Mouse (Mus musculus) ovary, adult 2 months (tissue): ENCODE results near the gene Olfr1313. TPM values are rescaled to one million over a fixed set of nuclear protein-coding genes. Genes with fewer than 3 reads are reported as not detected.

ENCODE experiments used
- polyA plus RNA-seq: library from polyadenylated mRNA; depleted of rRNA; stranded (reverse); fragments of >200 nt; gene quantifications from 2 replicates; pipeline ENCODE4 v1.2.3, GENCODE M21; 2012; rRNA removed

Olfr1313 gene
- polyA plus RNA-seq = not detected in 2 replicates

DNA sequence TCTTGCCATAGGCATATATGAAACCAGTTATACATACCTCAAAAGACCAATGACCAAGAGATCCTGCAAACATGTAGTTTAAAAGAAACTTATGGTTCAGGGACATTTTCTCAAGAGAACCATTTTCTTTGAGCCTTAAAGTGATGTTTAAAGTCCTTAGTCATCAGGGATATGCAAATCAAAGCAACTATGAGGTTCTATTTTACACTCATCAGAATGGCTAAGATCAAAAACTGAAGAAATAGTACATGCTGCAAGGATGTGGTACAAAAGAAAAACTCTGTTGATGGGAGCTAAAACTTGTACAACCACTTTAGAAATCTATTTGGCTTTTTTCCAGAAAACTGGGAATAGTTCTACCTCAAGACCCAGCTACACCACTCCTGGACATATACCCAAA, at the start of gene Olfr1313:
Olfr1313 (minus strand) TSS at position 101 of the 400 bp plus-strand sequence.

GRCm38 (mm10) chr2:112115340-112115739, 37.7 kb upstream of the Olfr1313 start, which contains the start of gene Olfr1315-ps1:
Gene Olfr1315-ps1 (minus strand): TSS chr2:112115440.

DNA sequence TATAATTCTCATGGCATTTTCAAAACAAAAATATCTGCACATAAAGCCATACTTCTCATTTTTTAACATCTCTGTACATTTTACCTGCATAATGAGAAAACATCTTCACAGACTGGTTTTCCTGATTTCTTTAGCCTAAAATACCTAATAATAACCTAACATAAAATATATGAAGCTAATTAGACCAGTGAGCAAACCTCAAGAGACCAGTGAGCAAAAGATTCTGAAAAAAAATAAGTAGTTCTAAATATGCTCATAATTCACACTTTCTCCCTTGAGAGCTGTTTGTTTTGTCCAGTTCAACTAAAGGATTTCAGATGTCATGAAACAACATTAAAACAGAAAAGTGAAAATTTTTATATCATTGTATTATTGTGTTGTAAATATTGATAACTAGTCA, 19.0 kb upstream of the Olfr1313 start, which contains the start of gene Olfr1314:
Olfr1314 (minus strand) TSS at position 101 of the 400 bp plus-strand sequence.

GRCm38 (mm10) chr2:112050138-112050537, 27.5 kb downstream of the Olfr1313 start, which contains the start of gene Olfr1312:
Gene Olfr1312 (minus strand): TSS chr2:112050238.

GRCm38 (mm10) chr2:112024312-112024711, 53.3 kb downstream of the Olfr1313 start, which contains the start of gene Olfr1311:
Gene Olfr1311 (minus strand): TSS chr2:112024412.

Other genes starting within 250 kb of the Olfr1313 start
- not detected in 2 replicates for gene Olfr1305, start 200.7 kb downstream of the Olfr1313 start, polyA plus RNA-seq
- gene Olfr1306, start 161.6 kb downstream of the Olfr1313 start, polyA plus RNA-seq = not detected in 2 replicates
- not detected in 2 replicates for gene Olfr1307, start 128.4 kb downstream of the Olfr1313 start, polyA plus RNA-seq
- gene Olfr1308, start 112.9 kb downstream of the Olfr1313 start, polyA plus RNA-seq = not detected in 2 replicates
- not detected in 2 replicates for gene Olfr1309, start 87.6 kb downstream of the Olfr1313 start, polyA plus RNA-seq
- not detected in 2 replicates for gene Olfr1310, start 65.1 kb downstream of the Olfr1313 start, polyA plus RNA-seq
- not detected in 2 replicates for gene Olfr1311, start 53.4 kb downstream of the Olfr1313 start, polyA plus RNA-seq
- not detected in 2 replicates for gene Olfr1312, start 27.6 kb downstream of the Olfr1313 start, polyA plus RNA-seq
- not detected in 2 replicates for gene Olfr1314, start 18.9 kb upstream of the Olfr1313 start, polyA plus RNA-seq
- gene Olfr1315-ps1, start 37.6 kb upstream of the Olfr1313 start, polyA plus RNA-seq = not detected in 2 replicates
- gene Olfr1316, start 57.1 kb upstream of the Olfr1313 start, polyA plus RNA-seq = not detected in 2 replicates
- gene Olfr1317, start 62.5 kb upstream of the Olfr1313 start, polyA plus RNA-seq = not detected in 2 replicates
- not detected in 2 replicates for gene Olfr1318, start 76.4 kb upstream of the Olfr1313 start, polyA plus RNA-seq
- 54.9 and 64.4 TPM in 2 replicates for gene Lpcat4, start 161.6 kb upstream of the Olfr1313 start, polyA plus RNA-seq
- gene Nutm1, start 181.4 kb upstream of the Olfr1313 start, polyA plus RNA-seq = not detected in 2 replicates
- gene Nop10, start 184.1 kb upstream of the Olfr1313 start, polyA plus RNA-seq = 32.4 and 73.0 TPM in 2 replicates
- gene Slc12a6, start 188.0 kb upstream of the Olfr1313 start, polyA plus RNA-seq = 28.4 and 34.6 TPM in 2 replicates
- not detected in 2 replicates for gene Gm21985, start 188.5 kb upstream of the Olfr1313 start, polyA plus RNA-seq